Mouse (Mus musculus) liver, embryonic 14.5 days (tissue): Measurements from ENCODE around the gene Sag. TPM values are rescaled to one million over a fixed set of nuclear protein-coding genes. Genes with fewer than 3 reads are reported as not detected.
"Not testable (repeated sequence)": the region's sequence is repeated elsewhere in the genome, so short reads cannot be mapped to it uniquely, and the experiment has no call there.

Experiments used
- ATAC-seq: fragments of 200-750 bp; cut with Nextera tagmentation; 2 replicates; pipeline ENCODE4 v1.8.0; 2017; ENCODE audit warnings: moderate number of reproducible peaks, mild to moderate bottlenecking, moderate library complexity; ENCODE audit not compliant: insufficient read depth
- DNase-seq, 3 experiments: peaks; one replicate each; pipeline ENCODE4 v3.0.0-alpha.2; 2012 to 2013; ENCODE audit warnings: low read depth in 3 of 3, low spot score in 3 of 3
- H3K27ac ChIP-seq: fragments of 300-500 bp; sonication (generic); 2 replicates; pipeline ENCODE4 v1.5.1; 2014; ENCODE audit warnings: moderate library complexity, mild to moderate bottlenecking, control low read depth, inconsistent platforms
- H3K27me3 ChIP-seq: fragments of 300-500 bp; sonication (generic); 2 replicates; pipeline ENCODE4 v1.6.1; 2014; ENCODE audit warnings: mild to moderate bottlenecking, low read length, moderate library complexity; ENCODE audit not compliant: control insufficient read depth, insufficient read depth
- H3K36me3 ChIP-seq: fragments of 300-500 bp; sonication (generic); replicated peaks from 2 replicates; pipeline ENCODE4 v1.6.1; 2014; ENCODE audit warnings: low read depth; ENCODE audit not compliant: control insufficient read depth, insufficient read depth
- H3K4me1 ChIP-seq, 2 experiments: fragments of 200-500 bp in 1 of 2; fragments of 300-500 bp in 1 of 2; sonication (generic) in 1 of 2; replicated peaks; 2 replicates each; pipeline ENCODE4 v1.6.1; 2012 to 2014; ENCODE audit warnings: antibody characterized with exemption in 1 of 2, inconsistent platforms in 1 of 2, low read length in 1 of 2; ENCODE audit not compliant: control insufficient read depth in 2 of 2, insufficient read depth in 2 of 2
- H3K4me2 ChIP-seq: fragments of 300-500 bp; sonication (generic); 2 replicates; pipeline ENCODE4 v1.6.1; 2014; ENCODE audit warnings: low read depth, mild to moderate bottlenecking, control low read depth, moderate library complexity
- H3K4me3 ChIP-seq, 2 experiments: fragments of 200-500 bp in 1 of 2; fragments of 300-500 bp in 1 of 2; sonication (generic) in 1 of 2; 2 replicates each; pipeline ENCODE4 v1.5.1; 2012 to 2014; ENCODE audit warnings: low read depth in 2 of 2, low read length in 2 of 2, mild to moderate bottlenecking in 2 of 2, control low read depth in 1 of 2, inconsistent platforms in 1 of 2, moderate library complexity in 1 of 2; ENCODE audit not compliant: insufficient read depth in 1 of 2
- H3K9ac ChIP-seq: fragments of 300-500 bp; sonication (generic); replicated peaks from 2 replicates; pipeline ENCODE4 v1.6.1; 2014; ENCODE audit warnings: mild to moderate bottlenecking, control low read depth, moderate library complexity
- H3K9me3 ChIP-seq: fragments of 300-500 bp; sonication (generic); 2 replicates; pipeline ENCODE4 v1.6.1; 2016; ENCODE audit warnings: low read length, mixed read lengths; ENCODE audit not compliant: control insufficient read depth
- CTCF ChIP-seq: IDR thresholded peaks from 2 replicates; pipeline ENCODE4 v1.5.1; 2016; ENCODE audit warnings: antibody characterized with exemption, low read depth, control low read depth
- EP300 ChIP-seq: IDR thresholded peaks from 2 replicates; pipeline ENCODE4 v1.6.1; 2016; ENCODE audit warnings: antibody characterized with exemption, low read depth
- WGBS: fragments of 180-500 bp; shearing (Covaris S2); extraction: QIAGEN DNeasy Blood & Tissue Kit; methylation state at CpG from one replicate; pipeline ENCODE4 v1.1.7; 2014; ENCODE audit not compliant: insufficient replicate concordance; 5-methylcytosine and 5-hydroxymethylcytosine counted together
- polyA plus RNA-seq, 2 experiments: library from polyadenylated mRNA; depleted of rRNA in 1 of 2; stranded (reverse) in 1 of 2; unstranded in 1 of 2; fragments of >200 nt; fragmentation: Nextera tagmentation in 1 of 2; extraction: Ambion mirVana in 1 of 2; gene quantifications; 2 replicates each; pipeline versions ENCODE4 v1.2.1 to v1.2.3; 2012 to 2014

Sag gene
- polyA plus RNA-seq, 2 experiments, result 0.27 to 0.67 TPM

DNA sequence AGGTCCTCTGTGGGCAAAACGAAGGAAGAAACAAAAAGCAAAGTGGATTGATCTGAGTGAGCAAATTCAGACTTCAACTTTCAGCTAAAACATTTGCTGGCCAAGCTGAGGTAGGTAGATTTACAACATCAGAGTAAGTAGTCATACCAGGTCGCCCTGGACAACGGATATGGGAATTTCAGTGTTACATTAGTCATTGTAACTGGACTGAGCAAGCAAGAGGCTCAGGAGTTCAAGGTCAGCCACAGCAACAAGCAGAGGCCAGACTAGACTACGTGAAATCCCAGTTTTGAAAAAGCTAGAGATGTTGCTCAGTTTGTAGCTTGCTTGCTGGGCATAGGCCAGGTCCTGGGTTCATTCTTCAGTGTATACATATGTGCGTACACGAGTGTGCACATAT is 22.5 kb downstream of the Sag start:
- Histone ChIP-seq H3K4me3 (no peak overlapping the region), H3K27me3 (no peaks in the 10 kb centered on the region), H3K9me3 (no peaks in the 10 kb centered on the region), H3K4me2 (no peak overlapping the region), H3K9ac (no peak overlapping the region), H3K36me3 (no peaks in the 10 kb centered on the region), H3K27ac (no peak overlapping the region), H3K4me1 (peaks cover 0 to 17% of the 10 kb centered on the region in 2 experiments; a peak in 2 of 4 replicates)
- TF ChIP-seq EP300 (no peak), CTCF (no peak)
- 69% methylated on average over 6 of the region's 6 CpGs for WGBS
- DNase-seq (no peak), ATAC-seq (no peak)

DNA sequence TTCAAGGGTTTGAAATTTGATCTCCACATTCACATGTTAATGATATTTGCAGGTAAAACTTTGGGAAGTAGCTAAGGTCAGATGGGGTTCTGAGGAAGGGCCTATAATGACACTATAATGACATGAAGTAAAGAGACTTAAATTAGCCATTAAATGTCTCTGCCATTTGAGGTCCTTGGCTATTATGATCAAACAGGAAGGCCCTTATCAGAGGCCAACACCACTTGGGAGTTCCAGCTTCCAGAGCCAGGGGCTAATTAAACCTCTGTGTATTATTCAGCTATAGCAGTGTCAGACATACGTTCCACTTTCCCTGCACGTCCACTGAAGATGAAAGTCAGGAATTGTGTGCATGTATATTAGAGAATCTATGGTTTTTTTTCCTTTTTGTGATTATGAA is 23.0 kb downstream of the Sag start:
- DNase-seq (no peak), ATAC-seq (no peak)
- no peak overlapping the region for H3K4me2 ChIP-seq
- H3K27ac ChIP-seq, result no peak overlapping the region
- H3K36me3 ChIP-seq, result no peaks in the 10 kb centered on the region
- no peak overlapping the region for H3K9ac ChIP-seq
- no peaks in the 10 kb centered on the region for H3K27me3 ChIP-seq
- H3K4me1 ChIP-seq, result peaks cover 0 to 17% of the 10 kb centered on the region in 2 experiments; a peak in 2 of 4 replicates
- 41% methylated on average over 2 of the region's 2 CpGs for WGBS
- no peaks in the 10 kb centered on the region for H3K9me3 ChIP-seq
- TF ChIP-seq EP300 (no peak), CTCF (no peak)
- no peak overlapping the region for H3K4me3 ChIP-seq

DNA sequence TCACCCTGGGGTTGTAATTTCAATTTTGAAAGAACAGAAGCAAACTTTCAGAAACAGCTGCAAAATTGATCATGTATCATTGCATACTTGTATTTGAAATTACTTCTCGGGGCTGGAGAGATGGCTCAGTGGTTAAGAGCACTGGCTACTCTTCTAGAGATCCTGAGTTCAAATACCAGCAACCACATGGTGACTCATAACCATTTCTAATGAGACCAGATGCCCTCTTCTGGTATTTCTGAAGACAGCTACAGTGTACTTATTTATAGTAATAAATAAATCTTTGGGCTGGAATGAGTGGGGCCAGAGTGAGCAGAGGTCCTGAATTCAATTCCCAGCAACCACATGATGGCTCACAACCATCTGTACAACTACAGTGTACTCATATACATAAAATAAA is 24.0 kb downstream of the Sag start:
- H3K9me3 ChIP-seq, DNase-seq, H3K4me2 ChIP-seq, H3K27ac ChIP-seq, H3K4me3 ChIP-seq, H3K27me3 ChIP-seq, H3K9ac ChIP-seq, H3K36me3 ChIP-seq, ATAC-seq: not testable (repeated sequence)
- WGBS, result 61% methylated on average over 1 of the region's 1 CpGs
- peaks cover 0 to 17% of the 10 kb centered on the region in 2 experiments; a peak in 2 of 4 replicates for H3K4me1 ChIP-seq

DNA sequence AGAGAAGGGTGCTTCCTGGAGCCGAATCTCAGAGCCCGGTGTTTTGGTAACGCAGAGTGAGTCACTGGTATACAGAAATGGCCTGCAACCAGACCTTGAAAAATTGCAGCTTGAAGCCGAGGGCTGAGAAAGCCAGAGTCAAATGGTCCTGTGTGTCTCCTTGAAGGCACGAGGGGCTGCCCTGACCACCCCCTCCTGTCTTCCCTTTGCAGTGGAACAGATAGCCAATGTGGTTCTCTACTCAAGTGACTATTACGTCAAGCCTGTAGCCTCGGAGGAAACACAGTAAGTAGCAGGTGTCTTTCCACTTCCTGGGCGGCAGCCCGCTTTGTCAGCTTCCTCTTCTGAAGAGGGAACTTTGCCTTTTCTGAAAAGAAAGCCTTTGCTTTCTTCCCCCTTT is 24.7 kb downstream of the Sag start:
- Histone ChIP-seq H3K4me3 (no peak overlapping the region), H3K27ac (no peak overlapping the region), H3K4me1 (peaks cover 0 to 17% of the 10 kb centered on the region in 2 experiments; a peak in 2 of 4 replicates), H3K27me3 (no peaks in the 10 kb centered on the region), H3K9ac (no peak overlapping the region), H3K36me3 (no peaks in the 10 kb centered on the region), H3K9me3 (no peaks in the 10 kb centered on the region), H3K4me2 (no peak overlapping the region)
- no peak for ATAC-seq
- peak in 2 of 3 experiments; percentile 11 to 37 for DNase-seq
- WGBS, result 20% methylated on average over 9 of the region's 9 CpGs
- TF ChIP-seq EP300, result no peak
- no peak for TF ChIP-seq CTCF

DNA sequence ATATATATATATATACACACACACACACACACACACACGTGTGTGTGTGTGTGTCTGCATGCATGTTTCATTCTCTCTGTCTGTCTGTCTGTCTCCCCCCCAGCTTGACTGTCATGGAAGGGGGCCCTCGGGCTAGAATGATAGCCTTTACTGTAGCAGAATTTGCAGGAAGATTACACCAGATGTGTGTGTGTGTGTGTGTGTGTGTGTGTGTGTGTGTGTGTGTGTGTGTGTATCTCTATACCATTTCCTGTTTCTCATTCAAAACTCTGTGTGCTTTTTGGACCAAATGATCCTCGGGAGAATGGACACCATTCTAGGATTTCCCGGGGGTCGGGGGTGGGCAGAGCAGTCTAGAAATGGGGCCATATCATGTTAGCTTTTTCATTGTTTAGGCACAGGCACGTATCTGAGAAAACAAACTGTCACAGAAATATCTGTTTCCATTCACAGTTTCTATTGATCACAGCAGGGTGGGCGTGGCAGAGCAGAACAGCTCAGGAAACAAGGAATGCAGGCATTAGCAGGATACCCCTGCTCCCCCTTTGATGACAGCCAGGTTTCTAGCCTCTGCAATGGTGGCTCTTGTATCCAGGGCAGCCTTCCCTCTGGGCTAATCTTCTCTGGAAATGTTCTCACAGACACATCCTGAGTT is 25.6 kb downstream of the Sag start:
- Histone ChIP-seq H3K27me3 (no peaks in the 10 kb centered on the region), H3K36me3 (no peaks in the 10 kb centered on the region), H3K9ac (no peak overlapping the region), H3K9me3 (no peaks in the 10 kb centered on the region), H3K27ac (no peak overlapping the region), H3K4me2 (no peak overlapping the region), H3K4me3 (no peak overlapping the region), H3K4me1 (peaks cover 0 to 17% of the 10 kb centered on the region in 2 experiments; a peak in 2 of 4 replicates)
- ATAC-seq (no peak), DNase-seq (no peak)
- TF ChIP-seq CTCF (no peak), EP300 (no peak)
- WGBS, result 33% methylated on average over 7 of the region's 7 CpGs
